Mouse (Mus musculus) A20 (cell line): ENCODE results near the gene Fbxo7.

ENCODE experiments used
- DNase-seq: peaks from one replicate; pipeline ENCODE4 v3.0.0-alpha.2; 2011; ENCODE audit warnings: low read depth, low spot score

Fbxo7 gene

GRCm38 (mm10) chr10:86078761-86079160, 57.0 kb downstream of the Fbxo7 start:
- no peak for DNase-seq

GRCm38 (mm10) chr10:86079921-86080320, 58.1 kb downstream of the Fbxo7 start:
- DNase-seq: peak; percentile 10

- DNase-seq: peak; percentile 43
Measured at GRCm38 (mm10) chr10:86091919-86092318, 70.1 kb downstream of the Fbxo7 start.

- DNase-seq: no peak
Measured at GRCm38 (mm10) chr10:86093109-86094035, 71.6 kb downstream of the Fbxo7 start.

GRCm38 (mm10) chr10:86098363-86098762, 76.6 kb downstream of the Fbxo7 start:
- no peak for DNase-seq

- DNase-seq: no peak
Measured at GRCm38 (mm10) chr10:86100281-86100851, 78.6 kb downstream of the Fbxo7 start.
